Mouse (Mus musculus) layer of hippocampus, postnatal 14 days (tissue): ENCODE data around the gene Ss18l2. TPM values are rescaled to one million over a fixed set of nuclear protein-coding genes. Genes with fewer than 3 reads are reported as not detected.
A peak's percentile ranks its signal among the peaks of the same experiment; 100 is the strongest.

Source experiments
- DNase-seq, 2 experiments: peaks; one replicate each; pipeline ENCODE4 v3.0.0; 2021 to 2022; ENCODE audit warnings: low spot score in 2 of 2, mixed read lengths in 1 of 2
- total RNA-seq, 2 experiments: library from RNA; stranded (reverse); gene quantifications; 2 replicates each; pipeline ENCODE4 v1.2.3; 2021

Ss18l2 gene
- total RNA-seq, 2 experiments from 2014 or later: 83.1 to 92.6 TPM

DNA sequence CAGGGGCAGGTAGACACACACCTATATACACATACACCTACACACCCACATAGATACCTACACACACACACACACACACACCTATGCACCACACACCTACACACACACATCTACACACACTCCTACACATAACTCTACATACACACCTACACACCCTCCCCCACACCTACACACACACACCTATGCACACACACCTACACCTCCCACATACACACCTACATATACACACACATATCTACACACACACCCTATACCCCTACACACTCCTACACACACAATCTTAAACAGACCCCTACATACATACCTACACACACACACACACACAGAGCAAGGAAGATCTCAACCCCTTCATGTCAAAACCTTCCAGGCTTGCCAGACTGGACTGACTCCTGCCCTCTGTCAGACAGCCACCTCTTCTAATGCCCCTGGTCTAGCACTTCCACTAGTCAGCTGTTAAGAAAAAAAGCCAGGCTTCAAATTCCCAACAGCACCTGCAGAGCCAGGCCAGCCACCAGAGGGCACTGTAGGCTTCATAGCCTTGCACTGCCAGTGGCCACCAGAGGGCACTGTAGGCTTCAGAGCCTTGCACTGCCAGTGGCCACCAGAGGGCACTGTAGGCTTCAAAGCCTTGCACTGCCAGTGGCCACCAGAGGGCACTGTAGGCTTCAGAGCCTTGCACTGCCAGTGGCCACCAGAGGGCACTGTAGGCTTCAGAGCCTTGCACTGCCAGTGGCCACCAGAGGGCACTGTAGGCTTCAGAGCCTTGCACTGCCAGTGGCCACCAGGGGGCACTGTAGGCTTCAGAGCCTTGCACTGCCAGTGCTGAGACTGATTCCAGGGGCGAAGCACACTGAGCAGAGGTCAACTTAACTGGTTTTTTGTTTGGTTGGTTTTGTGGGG is 12.7 kb upstream of the Ss18l2 start:
- DNase-seq: peak; percentile 57 to 74

DNA sequence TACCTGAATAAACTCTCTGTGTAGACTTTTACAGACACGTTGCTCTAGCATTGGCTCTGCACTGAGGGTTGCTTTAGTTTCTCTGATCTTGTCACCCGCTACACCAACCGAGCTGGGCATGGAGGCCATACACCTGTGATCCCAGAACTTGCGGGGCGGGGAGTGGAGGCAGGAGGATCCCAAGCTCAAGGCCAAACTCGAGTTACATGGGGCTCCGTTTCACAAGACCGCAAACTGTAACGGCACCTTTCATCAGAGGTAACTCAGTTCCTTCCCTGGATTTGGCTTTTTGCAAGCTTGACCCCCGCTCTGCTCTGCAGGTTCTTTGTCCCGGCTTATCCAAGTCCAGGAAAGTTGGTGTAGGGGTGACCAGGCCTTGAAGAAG is 5.9 kb upstream of the Ss18l2 start:
- DNase-seq: no peak

DNA sequence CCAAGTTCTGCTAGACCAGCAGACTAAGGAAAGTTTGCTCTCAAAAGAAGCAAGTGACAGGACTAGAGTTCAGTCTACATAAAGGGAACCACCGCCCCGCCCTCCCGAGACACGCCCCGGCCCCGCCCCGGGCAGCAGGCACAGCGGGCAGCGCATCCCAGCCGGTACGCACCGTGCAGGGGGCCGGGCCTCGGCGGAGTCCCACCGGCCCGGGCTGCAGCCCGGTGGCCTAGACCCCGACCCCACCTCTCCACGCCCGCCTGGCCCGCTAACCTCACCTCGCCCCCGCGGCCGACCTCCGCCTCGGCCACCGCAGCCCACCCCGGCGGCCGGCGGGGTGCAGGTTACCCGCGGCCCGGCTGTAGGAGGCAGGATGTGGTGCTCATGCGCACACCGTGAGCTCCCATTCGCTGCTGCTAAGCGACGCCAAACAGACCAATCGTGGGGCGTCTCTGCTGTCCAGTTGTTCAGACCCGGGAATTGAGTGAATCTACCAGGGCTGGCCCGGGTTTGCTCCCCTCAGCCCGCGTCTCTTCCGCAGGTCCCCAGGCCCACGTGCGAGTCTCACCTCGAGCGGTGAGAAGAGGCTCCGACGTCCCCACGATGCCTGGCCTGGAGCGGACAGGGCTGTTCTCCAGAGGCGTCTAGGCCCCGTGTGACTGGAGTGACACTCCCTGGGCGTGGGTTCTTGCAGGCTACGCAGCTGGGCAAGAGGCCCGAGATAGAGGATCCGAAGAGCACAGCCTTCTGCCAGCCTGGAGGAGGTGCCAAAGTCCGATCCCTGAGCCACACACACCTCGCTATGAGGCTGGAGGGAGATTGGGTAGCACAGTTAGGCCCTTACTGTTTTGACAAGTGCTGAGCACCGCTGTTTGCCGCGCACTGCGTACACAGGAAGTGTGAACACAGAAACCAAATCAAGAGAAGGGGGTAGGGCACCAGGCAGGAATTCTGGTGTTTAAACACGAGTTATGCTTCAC is 5.2 kb upstream of the Ss18l2 start, which contains the start of gene Sec22c:
Gene Sec22c, minus strand, starts transcription at position 845 of the 980 bp plus-strand sequence.
- DNase-seq: peak; percentile 85 to 88

DNA sequence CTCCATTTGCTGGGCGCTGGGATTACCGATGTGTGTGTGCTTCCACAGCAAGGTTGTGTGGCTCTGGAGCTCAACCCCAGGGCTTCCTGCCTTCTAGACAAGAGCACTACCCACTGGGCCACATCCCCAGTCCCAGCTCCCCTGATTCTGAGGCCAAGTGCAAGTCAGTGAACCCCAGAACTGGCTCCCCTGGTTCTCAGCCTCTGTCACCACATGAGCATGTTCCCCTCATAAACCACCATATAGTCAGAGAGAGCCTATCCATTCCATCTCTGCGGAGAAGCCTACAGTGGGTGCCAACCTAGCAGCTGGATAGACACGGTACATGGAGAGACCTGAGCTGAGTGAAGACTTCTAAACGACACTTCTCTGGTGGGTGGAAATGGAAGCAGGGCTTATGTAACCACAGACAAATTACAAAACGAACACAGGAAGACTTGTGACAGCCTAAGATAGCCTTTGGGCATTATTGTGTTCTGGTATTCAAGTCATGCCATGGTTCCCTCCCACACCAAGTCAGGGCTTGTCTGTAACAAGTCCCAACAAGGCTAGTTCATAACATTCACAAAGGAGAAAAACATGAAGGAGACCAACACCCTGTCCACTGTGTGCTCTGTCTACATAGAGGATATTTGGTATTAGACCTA is 4.0 kb upstream of the Ss18l2 start:
- no peak for DNase-seq

DNA sequence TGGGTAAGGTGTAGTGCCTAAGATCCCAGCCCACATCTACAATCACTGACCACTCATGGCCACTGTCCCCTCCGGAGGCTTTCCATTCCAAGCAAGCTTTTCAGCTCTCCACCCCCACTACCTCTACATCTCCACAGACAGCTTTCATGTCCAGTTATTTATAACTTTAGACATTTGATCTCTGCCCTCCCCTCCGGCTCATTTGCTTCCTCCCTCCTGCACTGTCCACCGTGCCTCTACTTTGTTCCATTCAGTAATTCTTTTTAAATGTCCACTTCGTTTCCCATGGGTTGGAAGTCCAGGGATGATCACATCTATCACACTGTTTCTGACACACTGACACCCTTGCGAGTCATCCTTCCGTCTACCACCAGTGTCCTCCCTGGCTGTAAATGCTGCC is 2.3 kb upstream of the Ss18l2 start:
- no peak for DNase-seq

DNA sequence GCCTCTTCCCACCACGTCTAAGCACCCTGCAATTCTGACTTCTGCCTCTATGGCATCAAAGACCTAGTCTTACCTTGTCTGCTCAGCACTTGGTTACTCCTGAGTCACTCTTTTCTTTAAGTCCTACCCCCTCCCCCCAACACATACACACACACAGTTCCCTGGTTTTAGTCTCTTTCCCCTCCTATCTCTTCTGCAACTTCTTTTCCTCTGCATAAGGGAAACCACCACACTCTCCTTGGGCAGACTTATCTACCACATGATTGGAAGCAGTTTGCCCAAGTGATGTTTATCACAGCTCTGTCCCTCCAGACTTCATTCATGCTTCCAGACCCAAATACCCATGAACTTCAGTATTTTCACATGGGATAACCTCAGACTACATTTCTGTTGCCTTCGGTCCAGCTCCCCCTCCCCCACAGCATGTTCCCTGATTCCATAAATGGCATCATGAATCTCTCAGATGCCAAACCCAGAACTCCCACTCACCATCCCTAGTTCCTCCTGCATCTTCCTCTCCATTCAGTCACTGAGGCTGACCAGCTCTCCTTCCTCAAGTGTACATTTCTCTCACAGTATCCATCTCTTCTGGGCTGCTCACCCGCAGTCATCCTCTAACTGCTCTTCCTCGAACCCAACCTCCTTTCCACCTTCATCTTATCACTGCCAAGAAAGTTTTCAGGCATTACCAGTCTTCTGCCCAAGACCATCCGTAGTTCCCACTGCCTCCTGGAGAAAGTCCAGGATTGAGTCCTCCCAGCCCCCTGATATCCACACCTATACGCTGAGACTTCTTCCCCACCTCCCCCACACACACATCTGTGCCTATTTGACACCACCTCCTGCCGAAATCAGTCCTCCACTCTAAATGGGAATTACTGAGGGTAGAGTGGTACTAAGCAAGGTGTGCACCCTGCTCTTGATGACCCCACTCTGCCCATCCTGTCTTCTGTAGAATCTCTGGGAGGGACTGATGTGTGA is 1.3 kb upstream of the Ss18l2 start:
- no peak for DNase-seq

DNA sequence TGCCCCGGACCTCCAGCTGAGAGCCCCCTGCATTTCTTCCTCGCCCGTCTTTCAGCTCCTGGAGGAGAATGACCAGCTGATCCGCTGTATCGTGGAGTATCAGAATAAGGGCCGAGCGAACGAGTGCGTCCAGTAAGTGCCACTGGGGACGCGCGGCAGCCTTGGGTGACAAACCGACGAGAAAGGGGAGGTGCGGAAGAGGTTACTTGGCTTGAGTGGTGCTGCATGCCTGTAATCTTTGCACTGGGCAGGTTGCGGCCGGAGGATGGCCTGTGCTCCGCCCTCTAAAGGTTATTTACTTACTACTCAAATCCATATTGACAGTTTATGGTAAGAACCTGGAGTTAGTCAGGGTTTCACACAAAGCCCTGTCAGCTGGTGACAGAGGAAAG is 451 bp downstream of the Ss18l2 start:
- DNase-seq: no peak

DNA sequence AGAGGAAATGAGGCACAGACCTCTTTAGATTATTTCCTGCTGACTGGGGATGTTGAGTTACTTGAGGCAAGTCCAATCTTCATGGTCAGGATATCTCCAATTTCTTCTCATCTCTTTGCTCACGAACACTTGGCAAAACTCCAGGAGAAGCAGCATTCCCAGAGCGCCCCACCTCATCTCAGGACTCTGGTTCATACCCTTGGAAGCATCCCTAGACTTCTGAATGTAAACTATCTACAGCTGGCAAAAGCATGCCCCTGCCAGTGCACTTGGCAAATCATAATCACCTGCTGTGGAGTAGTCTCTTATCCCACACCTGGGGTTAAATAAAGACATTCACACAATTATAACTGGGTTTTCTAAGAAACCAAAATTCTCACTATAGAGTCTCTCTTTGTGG is 6.9 kb downstream of the Ss18l2 start:
- DNase-seq: no peak

DNA sequence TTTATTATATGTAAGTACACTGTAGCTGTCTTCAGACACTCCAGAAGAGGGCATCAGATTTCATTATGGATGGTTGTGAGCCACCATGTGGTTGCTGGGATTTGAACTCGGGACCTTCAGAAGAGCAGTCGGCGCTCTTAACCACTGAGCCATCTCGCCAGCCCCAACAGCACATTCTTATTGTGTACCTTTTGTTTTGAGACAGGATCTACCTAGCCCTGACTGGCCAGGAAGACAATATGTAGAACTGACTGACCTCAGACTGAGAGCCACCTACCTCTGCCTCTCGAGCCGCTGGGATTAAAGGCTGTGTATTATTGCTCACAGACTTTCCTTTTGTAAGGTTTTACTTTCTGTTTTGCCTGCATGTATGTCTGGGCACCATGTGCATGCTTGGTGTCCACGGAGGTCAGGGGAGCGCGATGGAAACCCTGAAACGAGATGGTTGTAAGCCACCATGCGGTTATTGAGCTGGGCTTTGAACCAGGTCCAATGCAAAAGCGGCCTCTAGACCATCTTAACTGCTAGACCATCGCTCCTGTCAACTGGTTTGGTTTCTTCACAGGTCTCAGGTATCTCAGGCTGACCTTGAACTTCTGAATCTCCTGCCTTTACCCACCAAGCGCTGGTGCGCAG is 8.1 kb downstream of the Ss18l2 start:
- no peak for DNase-seq

DNA sequence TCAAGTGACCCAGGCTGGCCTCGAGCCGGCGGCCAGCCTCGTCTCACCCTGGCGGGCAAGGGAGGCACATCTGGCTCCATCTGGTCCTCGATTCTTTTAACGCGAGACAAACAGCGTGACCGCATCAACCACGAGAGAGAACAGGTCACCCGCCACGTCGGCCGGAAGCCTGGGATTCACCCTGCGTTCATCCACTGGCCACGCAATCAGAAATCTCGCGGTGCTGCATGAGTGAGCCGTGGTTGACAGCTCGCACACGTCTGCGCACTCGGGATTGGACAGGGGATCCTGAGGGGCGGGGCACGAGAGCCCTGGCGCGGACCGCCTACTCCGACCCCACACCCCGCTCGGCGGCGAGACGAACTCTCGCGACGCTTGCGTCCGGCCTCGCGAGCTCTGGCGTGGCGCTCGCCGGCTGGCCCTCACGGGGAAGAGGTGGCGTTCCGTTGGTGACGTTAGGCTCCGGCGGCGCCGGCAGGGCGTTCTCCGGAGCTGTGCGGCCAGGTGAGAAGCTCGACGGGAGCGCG is 8.7 kb downstream of the Ss18l2 start, which contains the start of gene Nktr:
Gene Nktr, plus strand, starts transcription at position 378 of the 527 bp plus-strand sequence.
- peak; percentile 96 to 98 for DNase-seq

DNA sequence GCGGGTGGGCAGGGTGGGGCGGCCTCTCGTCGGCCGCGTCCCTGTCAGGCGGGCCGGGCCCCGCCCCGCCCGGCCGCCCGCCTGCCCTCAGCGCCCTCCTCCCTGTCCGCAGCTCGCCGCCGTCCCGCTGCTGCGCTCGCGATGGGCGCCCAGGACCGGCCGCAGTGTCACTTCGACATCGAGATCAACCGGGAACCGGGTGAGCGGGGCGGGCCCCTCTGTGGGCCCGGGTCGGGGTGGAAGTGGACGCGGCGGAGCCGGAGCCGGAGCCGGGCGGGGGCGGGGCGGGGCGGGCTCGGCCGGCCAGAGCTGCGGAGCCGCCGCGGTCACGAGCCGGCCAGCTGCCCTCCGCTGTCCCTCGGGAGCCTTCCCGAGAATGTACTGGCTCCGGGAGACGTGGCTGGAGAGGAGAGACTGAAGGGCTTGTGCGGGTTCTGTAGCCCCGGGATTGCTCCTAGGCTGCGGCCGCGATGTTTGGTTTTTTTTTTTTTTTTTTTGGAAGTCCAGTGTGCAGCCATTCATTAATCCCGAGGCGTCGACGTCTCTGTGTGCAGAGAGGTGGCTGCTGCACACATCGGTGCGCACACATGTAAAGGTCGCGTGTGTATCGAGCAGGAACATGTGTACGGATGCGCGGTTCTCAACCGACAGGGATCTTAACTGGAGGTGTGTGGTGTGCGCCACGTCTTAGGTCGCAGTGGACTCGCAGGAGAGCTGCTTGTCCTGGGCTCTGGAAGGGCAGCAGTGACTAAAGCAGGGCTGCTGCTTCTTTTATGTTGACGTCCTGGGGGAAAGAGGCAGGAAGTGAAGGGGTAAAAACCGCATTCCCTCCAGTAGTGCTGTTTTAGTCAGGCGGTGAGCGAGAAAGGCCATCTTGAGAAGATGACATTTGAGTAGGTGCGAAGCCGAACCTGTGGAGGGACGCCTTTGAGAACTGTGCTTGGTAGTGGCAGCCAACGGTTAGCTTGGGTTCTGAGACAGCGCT is 9.5 kb downstream of the Ss18l2 start:
- DNase-seq: no peak

DNA sequence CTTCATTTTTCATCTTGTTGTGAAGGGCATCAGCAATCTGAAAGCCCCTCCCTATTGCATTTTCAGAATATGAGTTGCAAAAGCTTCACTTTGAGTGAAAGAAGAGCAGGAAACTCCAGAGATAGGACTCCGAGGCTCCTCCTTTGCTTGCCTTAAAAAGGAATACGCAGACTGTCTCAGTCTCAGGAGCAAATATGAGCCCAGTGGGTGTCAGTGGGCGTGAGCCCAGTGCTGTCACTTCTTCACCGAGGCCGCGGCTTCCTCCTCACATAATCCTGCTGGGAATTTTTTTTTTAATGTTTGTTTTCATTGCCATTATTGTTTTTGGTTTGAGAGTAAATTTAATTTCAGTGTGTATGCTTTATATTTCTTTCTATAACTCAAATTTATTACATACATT is 30.4 kb downstream of the Ss18l2 start:
- DNase-seq: no peak

DNA sequence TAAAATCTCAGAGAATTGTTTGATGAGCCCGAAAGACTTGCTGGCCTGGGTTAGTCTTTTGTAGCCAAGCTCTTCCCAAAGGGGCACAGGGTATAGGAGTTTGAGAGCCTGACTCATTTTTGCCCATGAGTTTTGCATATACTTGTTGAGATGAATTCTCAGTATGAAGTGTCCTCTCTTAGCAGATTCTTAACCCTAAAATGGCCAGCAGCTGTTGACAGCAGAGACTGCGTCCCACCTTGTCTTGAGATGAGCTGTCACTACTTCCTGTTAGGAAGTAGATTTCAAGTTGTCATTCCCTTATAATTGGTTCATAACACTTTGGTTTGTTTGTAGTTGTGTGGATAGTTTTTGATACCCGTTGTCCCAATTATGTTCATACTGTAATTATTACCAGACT is 31.0 kb downstream of the Ss18l2 start:
- no peak for DNase-seq

DNA sequence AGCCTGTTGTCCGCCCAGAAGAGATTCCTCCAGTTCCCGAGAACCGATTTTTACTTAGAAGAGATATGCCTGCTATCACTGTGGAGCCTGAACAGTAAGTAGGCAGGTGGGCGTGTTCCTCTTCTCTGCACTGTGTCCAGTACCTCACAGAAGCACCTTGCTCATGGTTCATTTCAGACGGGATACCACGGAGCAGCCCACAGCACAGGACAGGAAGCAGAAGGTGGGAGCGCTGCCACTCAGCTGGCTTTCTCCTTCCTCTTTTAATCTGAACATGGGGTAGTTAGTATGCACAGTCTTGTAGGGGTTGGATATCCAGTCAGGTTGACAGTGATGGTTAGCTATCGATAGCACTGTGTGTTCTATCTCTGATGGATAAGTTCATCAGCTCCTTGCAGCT is 33.9 kb downstream of the Ss18l2 start:
- no peak for DNase-seq

DNA sequence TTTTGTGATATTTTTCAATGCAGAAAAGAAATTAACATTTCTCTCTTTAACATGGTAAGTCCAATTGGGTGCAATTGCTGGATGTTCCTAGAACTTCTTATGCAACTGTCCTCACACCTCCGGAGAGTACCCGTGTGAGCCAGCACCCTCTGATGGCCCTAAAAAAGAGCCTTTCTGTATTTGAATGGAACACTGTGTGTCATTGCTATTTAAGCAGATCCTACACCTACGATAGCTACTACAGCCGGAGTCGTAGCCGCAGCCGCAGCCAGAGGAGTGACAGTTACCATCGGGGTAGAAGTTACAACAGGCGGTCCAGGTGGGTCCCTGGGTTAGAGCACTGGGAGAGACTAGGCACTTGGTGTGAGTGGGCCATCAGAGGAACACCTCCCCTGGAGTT is 42.6 kb downstream of the Ss18l2 start:
- DNase-seq: no peak

DNA sequence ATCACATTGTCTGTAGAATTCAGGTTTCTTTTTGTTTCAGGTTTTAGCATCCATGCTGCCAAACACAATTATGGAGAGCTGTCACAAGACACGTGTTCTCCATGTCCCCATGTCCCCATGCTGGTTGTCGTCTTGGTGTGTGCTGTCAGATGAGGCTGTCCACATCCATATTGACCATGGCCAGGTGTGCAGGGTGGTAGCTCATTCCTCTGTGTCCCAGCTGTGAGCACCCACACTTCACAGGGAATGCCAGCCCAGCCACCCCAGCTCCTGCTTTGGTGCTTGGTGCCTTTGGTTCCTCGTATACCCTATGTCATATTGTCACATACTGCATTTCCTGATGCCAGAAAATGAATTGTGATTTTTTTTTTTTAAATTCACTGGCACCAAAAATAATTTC is 44.5 kb downstream of the Ss18l2 start:
- no peak for DNase-seq

DNA sequence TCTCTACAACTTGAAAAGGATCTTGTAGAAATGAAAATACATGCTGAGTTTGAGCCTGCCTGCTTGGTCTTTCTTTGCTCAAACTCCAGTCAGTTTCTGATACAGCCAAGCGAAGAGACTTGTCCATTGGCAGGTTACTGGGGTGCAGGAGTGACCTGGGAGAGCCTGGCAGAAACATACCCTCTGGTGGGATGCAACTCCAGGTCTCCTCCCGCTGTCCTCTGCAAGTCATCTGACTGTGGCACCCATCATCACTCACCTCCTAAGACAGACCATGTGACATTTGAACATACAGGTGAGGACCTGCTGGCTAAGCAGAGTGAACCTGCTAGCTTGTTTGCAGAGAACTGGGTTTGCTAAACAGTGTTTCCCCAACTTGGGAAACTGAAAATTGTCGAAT is 46.7 kb downstream of the Ss18l2 start:
- DNase-seq: no peak

DNA sequence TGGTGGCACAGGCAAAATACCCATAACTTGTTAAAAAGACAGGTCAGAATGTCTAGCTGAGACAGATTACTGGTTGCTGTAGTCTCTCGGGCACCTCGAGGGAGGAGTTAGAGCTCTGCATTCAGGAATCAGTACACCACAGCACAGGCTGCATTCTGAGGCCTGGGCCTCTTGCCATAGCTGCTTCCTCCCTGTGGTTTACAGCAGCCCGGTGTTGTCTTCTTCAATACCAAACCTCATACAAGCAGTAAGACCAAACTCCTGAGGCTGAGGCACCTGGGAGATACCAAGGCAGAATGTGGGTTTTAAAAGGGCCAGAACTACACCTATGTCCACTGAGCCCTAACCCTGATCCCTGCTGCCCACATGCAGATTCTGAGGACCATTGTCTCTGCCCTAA is 47.3 kb downstream of the Ss18l2 start:
- DNase-seq: no peak
